In genomic region chr7:81109717-81110651, GRCm38 (mm10) we compare ENCODE assay signal across 8 mouse cellular contexts. TPM values are rescaled to one million over a fixed set of nuclear protein-coding genes. Genes with fewer than 3 reads are reported as not detected.
A peak's percentile ranks its signal among the peaks of the same experiment; 100 is the strongest.
DNase-seq lines count a peak whose midpoint lies in the region.

No protein-coding gene starts in this region.

- intact Hi-C loops in heart, postnatal 10 days (cut with DNase I) = no loop called here

- peak; percentile 31 for DNase-seq in retina, postnatal 1 day
- DNase-seq in retina, embryonic 14.5 days (ENCODE audit: low spot score) = no peak
- peak; percentile 68 to 82 for DNase-seq in cerebellum, postnatal 14 days
- DNase-seq in heart, postnatal 10 days = peak; percentile 86 to 89
- peak; percentile 26 for DNase-seq in ovary, postnatal 14 days (ENCODE audit: low spot score)
- DNase-seq in left cerebral cortex, adult 8-10 months (ENCODE audit: low spot score in 2 of 2) = no peak
- DNase-seq in layer of hippocampus, adult 11-12 months (ENCODE audit: low spot score) = no peak
- DNase-seq in spleen, postnatal 36 days (ENCODE audit: low spot score in 2 of 2) = no peak

RNA-seq across cellular contexts. Expression of gene Slc28a1, which starts 4.6 kb away (rescaled TPM):
- total RNA-seq in heart, postnatal 10 days (2021) = under 1 TPM; 0.20 to 0.53 TPM
- total RNA-seq in left cerebral cortex, adult 8-10 months (2022) = under 1 TPM in 3 of 4 experiments, not detected in 1; 0.20 to 0.32 (median 0.26) TPM

RNA-seq across cellular contexts. Expression of gene Alpk3, which starts 52.6 kb away (rescaled TPM):
- total RNA-seq in heart, postnatal 10 days (2021) = 10 to 100 TPM; 85.0 to 90.5 TPM
- total RNA-seq in left cerebral cortex, adult 8-10 months (2022) = under 1 TPM; 0.48 to 0.95 (median 0.65) TPM

Comparison
In these comparisons a context has a peak if more than half of its experiments do, and no peak if none do; other contexts are left out.
1. DNase-seq: peak in retina, postnatal 1 day (single experiment), cerebellum, postnatal 14 days (2 of 2), heart, postnatal 10 days (2 of 2) and ovary, postnatal 14 days (single experiment); none in retina, embryonic 14.5 days (single experiment), left cerebral cortex, adult 8-10 months (0 of 2), layer of hippocampus, adult 11-12 months (single experiment) and spleen, postnatal 36 days (0 of 2).
2. RNA of gene Alpk3, which starts 52.6 kb away (total RNA-seq): 85.0 to 90.5 TPM in heart, postnatal 10 days; 0.48 to 0.95 TPM in left cerebral cortex, adult 8-10 months; every median in the first group is over 10 times any median in the second.